Mouse (Mus musculus): ENCODE results near the gene Smagp.

Smagp gene

GRCm38 (mm10) chr15:100636700-100637501 lies at the start of gene Smagp:
Smagp (minus strand) TSS chr15:100636940.
- DNase-seq (ENCODE audit: low spot score in 2 of 2) = no peak

DNA sequence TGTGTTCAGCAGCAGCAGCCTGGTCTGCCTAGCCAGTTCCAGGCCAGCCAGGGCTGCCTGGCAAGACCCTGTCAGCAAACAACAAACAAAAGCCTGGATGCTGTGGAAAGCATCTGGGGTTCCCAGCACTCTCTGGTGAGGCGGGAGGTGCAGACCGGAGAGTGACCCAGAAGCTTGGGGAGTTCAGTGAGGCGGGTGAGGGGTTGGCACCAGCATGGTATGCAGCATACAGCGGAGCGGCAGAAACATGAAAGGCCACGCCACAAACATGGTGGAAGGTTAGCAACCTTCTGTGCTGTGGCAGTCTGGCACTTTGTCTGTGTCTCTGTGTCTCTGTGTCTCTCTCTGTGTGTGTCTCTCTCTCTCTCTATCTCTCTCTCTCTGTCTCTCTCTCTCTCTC lies 49.7 kb upstream of the Smagp start:
- no peak for DNase-seq (ENCODE audit: low spot score in 2 of 2)

DNA sequence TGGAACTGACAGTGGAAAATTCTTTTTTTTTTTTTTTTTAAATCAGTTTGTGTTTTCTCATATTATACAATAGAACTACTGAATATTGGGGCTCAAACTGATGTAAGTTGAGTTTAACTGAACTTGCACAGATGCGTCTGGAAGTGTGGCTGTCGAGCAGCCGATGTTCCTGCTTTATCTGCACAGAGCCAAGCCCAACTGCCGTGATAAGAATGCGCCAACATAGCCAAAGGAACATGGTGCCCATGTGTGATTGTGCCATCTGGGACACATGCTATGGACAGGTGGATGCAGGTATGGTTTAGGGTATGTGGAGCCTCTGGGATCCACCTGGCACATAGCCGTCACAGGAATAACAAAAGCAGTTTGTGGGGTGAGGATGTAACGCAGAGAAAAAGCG lies 49.1 kb upstream of the Smagp start:
- DNase-seq (ENCODE audit: low spot score in 2 of 2) = no peak

GRCm38 (mm10) chr15:100685255-100685654 lies 48.5 kb upstream of the Smagp start:
- DNase-seq (ENCODE audit: low spot score in 2 of 2) = no peak

- no peak for DNase-seq (ENCODE audit: low spot score in 2 of 2)
Observed at GRCm38 (mm10) chr15:100684450-100684849, 47.7 kb upstream of the Smagp start.

DNA sequence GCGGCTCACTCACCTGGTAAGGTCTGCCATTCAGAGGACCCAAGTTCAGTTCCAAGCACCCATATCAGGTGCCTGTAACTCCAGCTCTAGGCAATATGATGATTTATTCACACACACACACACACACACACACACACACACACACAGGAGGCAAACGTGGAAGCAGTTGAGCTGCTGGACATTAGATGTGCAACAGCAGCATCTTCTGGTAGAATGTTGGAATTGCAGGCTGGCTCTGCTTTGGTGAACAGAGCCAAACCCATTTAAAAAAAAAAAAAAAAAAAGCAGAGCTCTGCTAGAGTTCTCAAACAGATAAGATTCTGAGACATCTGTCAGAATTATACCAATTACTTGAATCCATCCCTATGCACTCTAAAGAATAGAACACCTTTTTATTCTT lies 46.3 kb upstream of the Smagp start:
- DNase-seq (ENCODE audit: low spot score in 2 of 2) = peak; percentile 67 to 87

- no peak for DNase-seq (ENCODE audit: low spot score in 2 of 2)
Observed at GRCm38 (mm10) chr15:100681770-100682169, 45.0 kb upstream of the Smagp start.

DNA sequence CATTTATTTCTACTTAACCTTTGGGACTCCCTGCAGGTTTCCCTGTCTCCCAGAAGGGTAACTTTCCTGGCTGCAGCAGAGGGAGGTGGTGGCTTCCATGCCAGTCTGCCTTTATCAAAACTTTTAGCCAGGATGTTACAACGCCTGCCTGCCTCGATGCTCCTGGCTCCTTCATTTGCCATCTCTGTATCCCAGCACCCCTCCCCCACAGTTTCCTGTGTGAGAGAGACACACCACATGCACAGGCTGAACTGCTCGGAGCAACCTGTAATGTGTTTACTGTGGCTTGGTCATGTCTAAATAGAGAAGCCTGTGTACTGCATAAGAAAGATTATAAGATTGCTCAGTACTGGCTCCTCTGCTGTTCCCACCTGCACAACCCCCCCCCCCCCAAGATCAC lies 43.6 kb upstream of the Smagp start:
- DNase-seq (ENCODE audit: low spot score in 2 of 2) = peak in 1 of 2 experiments; percentile 63

GRCm38 (mm10) chr15:100679005-100679404 lies 42.3 kb upstream of the Smagp start:
- no peak for DNase-seq (ENCODE audit: low spot score in 2 of 2)

DNA sequence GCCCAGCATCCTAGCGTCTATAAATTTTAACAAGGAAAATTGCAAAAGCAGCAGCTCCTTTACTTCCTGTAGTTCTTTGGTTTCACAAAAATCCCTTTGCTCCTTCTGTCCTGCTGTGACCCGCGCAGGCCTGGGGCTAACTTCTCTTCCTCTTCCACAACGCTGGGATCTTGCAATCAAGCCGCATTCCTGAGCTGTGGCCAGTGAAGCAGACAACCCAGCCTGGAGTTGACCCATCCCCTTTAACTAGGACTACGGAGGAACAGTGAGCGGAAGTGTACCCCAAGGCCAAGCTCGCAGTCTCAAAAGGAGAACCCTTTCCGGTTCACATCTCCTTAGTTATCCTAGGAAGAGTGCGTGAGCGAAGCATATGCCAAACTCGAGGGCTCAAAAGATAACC lies 41.8 kb upstream of the Smagp start:
- no peak for DNase-seq (ENCODE audit: low spot score in 2 of 2)

DNA sequence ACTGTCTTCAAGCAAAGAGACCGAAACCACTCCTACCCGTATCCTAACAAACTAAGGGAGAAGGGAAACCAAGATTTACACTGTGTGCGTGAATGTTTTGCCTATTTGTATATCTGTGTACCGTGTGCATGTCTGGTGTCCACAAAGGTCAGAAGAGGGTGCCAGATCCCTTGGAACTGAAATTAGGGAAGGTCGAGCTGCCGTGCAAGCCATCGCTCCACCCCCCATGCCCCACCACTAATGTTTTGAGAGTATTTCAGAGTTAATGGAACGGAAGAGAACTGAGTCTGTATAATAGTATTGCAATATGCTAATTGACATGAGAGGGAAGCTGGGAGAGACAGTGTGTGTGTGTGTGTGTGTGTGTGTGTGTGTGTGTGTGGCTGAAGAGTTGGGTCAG lies 40.9 kb upstream of the Smagp start:
- no peak for DNase-seq (ENCODE audit: low spot score in 2 of 2)

DNA sequence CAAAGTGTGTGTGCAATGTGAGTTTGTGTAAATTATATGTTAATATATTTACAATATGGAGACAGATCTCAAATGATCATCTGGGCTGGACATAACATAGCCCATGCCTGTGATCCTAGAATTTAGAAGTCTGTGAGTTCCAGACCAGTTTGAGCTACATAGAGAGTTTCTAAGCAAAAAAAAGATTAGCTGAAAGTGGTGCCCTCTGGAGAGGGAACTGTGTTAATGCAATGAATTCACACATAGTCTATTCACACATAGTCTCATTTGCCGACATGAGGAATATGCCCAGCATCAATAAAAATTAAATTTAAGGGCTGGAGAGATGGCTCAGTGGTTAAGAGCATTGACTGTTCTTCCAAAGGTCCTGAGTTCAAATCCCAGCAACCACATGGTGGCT lies 39.8 kb upstream of the Smagp start:
- no peak for DNase-seq (ENCODE audit: low spot score in 2 of 2)

DNA sequence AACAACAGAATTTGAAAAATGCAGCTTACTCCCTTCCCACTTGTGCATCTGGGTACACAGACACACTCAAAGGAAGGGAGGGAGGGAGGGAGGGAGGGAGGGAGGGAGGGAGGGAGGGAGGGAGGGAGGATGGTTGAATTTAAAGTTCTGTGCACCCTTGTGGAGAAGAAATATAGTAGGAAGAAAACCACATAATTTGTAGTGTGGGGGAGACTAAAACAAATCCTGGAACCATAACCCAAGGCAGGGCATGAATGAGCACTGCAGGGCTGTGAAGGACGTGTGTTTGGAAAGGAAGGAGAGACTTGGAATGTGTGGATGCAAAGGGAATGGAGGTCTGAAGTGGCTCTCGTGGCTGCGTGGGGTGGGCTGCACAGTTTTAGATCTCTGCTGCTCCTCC lies 38.7 kb upstream of the Smagp start:
- no peak for DNase-seq (ENCODE audit: low spot score in 2 of 2)

GRCm38 (mm10) chr15:100674566-100674965 lies 37.8 kb upstream of the Smagp start:
- no peak for DNase-seq (ENCODE audit: low spot score in 2 of 2)

DNA sequence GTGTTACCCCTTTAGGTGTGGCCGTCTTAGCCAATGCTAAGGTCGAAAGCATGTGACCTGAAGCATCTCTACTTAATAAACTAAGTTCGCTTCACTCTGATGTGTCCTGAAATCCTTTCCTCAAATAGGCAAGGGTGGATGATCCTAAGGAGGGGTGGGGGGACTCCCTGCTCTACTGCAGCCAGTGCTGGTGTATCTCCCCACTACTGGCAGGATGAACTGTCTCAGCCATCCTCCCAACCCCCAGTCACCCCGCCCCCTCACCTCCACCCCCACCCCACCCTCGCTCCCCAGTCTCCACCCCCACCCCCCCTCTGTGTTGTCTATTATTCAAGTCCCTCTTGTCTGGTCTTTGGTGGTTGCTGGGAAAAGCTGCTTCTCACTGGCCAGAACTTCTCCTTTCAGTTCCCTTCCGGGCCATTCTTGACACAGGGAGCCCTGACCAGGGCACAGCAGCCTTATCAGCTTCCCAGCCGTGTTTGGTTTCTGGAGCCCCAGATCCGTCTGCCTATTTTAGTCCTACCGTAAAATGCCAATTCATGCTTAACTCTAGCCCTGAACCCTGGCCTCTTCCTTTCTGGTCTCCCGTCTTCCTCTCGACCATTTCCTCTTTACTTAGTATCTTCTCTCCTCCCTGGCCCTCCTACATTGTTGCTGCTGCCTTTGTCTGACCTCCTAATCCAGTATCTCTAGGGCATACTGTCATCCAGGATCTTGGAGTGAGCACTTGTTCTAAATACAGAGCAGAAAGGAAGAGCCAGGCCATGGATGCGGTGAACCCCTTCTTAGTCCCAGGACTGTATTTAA lies 37.0 kb upstream of the Smagp start:
- DNase-seq (ENCODE audit: low spot score in 2 of 2) = no peak

- no peak for DNase-seq (ENCODE audit: low spot score in 2 of 2)
Observed at GRCm38 (mm10) chr15:100670833-100671232, 34.1 kb upstream of the Smagp start.

DNA sequence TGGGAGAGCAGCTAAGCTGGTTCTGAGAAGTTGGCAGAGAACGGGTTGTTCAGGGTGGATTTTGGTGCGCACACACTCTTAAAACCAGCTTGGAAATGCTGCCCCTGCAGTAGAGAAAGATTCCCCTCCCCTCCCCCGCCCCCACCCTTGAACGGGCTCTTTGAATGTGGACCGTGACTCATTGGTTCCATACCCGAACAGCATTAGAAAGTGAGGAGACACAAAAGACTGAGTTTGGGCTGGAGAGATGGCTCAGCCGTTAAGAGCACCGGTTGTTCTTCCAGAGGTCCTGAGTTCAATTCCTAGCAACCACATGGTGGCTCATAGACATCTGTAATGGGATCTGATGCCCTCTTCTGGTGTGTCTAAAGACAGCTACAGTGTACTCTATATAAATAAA lies 33.3 kb upstream of the Smagp start:
- no peak for DNase-seq (ENCODE audit: low spot score in 2 of 2)

GRCm38 (mm10) chr15:100669337-100669736 lies 32.6 kb upstream of the Smagp start, which contains the start of gene Bin2:
Bin2 (minus strand) TSS chr15:100669553.
- peak; percentile 86 to 87 for DNase-seq (ENCODE audit: low spot score in 2 of 2)

DNA sequence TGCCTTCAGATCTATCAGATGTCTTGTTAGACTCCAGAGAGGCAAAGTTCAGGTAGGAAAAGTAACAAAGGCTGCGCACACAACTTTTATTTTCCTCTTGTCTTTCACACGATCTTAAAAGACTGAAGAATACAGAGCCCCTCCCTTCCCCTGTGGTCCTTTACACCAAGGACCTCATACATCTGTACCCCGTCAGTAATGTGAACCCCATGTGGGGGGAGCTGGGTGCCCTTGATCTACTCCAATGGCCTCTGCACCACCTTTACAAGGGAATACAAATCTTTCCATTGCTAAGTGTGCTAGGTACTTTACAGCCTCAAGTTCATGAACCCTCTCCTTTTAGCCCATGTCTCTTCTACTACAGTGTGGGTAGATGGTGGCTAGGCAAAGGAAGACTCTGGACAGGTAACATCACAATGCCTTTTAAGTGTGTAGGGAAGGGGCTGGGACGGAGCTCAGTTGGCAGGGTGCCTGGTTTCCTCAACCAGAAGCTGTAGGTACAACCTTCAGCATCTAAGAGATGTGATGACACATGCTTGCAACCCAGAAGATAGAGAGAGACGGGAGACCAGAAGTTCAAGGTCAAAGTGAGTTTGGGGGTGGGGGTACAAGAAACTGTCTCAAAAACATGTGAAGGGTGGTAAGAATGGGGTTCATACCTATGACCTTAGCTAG lies 31.3 kb upstream of the Smagp start:
- peak; percentile 23 to 44 for DNase-seq (ENCODE audit: low spot score in 2 of 2)

DNA sequence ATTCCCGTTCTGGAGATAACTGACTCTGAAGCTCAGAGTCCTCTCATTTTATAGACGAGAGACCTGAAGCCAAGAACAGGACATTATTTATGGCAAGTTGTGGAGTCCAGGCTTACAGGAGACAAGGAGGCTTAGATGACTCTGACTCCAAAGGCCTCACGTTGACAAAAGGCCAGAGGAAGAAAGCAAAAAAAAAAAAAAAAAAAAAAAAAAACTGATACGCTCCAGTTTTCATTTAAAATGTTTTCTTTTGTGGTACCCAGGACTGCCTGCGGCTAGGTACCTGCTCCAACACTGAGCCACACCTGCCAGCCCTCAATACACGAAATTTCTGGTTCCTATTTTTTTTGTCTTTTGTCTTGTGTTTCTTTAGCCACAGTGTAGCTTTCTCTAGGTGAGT lies 30.7 kb upstream of the Smagp start:
- DNase-seq (ENCODE audit: low spot score in 2 of 2) = no peak

DNA sequence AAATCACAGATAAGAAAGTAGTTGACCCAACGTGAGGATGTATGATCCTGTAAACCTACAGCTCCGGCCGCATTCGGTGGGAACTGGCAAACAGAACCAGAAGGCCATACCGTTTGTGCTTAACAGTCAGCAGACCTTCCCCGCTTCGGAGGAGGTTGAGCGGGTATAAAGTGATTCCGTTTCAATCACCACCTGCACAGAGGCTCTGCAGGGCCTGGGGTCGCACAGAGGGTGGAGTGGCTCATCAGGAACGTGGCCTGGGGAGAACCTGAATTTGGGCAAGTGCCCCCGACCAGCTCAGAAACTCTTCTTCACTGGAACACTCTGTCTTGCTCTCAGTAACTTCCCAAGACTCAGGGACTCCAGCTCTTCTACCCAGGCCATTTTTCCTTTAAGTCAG lies 30.1 kb upstream of the Smagp start:
- DNase-seq (ENCODE audit: low spot score in 2 of 2) = peak in 1 of 2 experiments; percentile 27

DNA sequence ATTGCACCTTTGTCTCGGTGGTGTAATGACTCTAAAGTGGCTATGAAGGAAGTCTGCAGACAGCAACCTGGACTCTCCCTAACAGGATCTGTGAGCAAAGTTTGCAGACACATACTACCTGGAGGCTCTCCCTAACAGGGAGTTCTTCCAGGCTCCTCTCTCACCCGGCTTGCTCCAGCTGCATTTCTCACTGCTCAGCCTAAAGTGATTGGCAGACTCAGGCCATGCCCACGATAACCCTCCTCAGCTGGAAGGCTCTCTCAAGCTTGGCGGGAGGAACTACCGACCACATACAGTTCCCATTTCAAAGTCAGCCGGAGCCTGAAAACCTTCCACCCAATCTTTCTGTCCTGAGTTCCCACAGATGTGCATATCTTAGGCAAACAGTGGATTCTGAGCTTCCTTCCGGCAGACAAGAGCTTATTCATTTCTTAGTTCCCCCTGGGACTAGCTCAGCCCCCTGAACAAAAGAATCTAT lies 29.5 kb upstream of the Smagp start:
- DNase-seq (ENCODE audit: low spot score in 2 of 2) = peak in 1 of 2 experiments; percentile 25

Measured in thymus, postnatal 10 days (tissue).